Mouse (Mus musculus): Measurements from ENCODE around the gene Slc2a9.

- TF ChIP-seq CTCF (conservative IDR thresholded peaks at IDR 0.05 in 1 of 2, IDR thresholded peaks at IDR 0.05 in 1 of 2; ENCODE audit: low read depth in 2 of 2, low read length in 2 of 2): no peak
- no peak for TF ChIP-seq RCOR1 (conservative IDR thresholded peaks at IDR 0.05; ENCODE audit: low read depth, low read length)
- no peak for TF ChIP-seq BHLHE40 (IDR thresholded peaks at IDR 0.05; ENCODE audit: low read depth, low read length)
- no peak for TF ChIP-seq POLR2AphosphoS2 (IDR thresholded peaks at IDR 0.05; ENCODE audit: low read depth, low read length)
- no peak for TF ChIP-seq MAZ (IDR thresholded peaks at IDR 0.05; ENCODE audit: low read depth, low read length)
- TF ChIP-seq USF1 (IDR thresholded peaks at IDR 0.05; ENCODE audit: low read depth, low read length): no peak
- TF ChIP-seq TCF12 (IDR thresholded peaks at IDR 0.05; ENCODE audit: low read depth, low read length): no peak
- no peak for TF ChIP-seq E2F4 (IDR thresholded peaks at IDR 0.05; ENCODE audit: insufficient replicate concordance, low read depth, low read length)
- TF ChIP-seq RAD21 (IDR thresholded peaks at IDR 0.05; ENCODE audit: low read depth, low read length): no peak
- TF ChIP-seq CHD2 (IDR thresholded peaks at IDR 0.05; ENCODE audit: low read length): no peak
- no peak for TF ChIP-seq UBTF (IDR thresholded peaks at IDR 0.05; ENCODE audit: low read depth, low read length)
- no peak for TF ChIP-seq POLR2A (IDR thresholded peaks at IDR 0.05; ENCODE audit: low read depth, low read length)
- no peak for TF ChIP-seq ZNF384 (IDR thresholded peaks at IDR 0.05; ENCODE audit: low read depth, low read length)
These were observed 53.3 kb downstream of the Slc2a9 start for GRCm38 (mm10) chr5:38449607-38450006.

All from CH12.LX (cell line).